Mouse (Mus musculus) hindbrain, embryonic 16.5 days (tissue): ENCODE results near the gene Aldh9a1. TPM values are rescaled to one million over a fixed set of nuclear protein-coding genes. Genes with fewer than 3 reads are reported as not detected.

Experiments used
- ATAC-seq: fragments of 200-750 bp; cut with Nextera tagmentation; 2 replicates; pipeline ENCODE4 v1.8.0; 2017; ENCODE audit warnings: moderate TSS enrichment, moderate library complexity
- H3K27ac ChIP-seq: fragments of 300-500 bp; sonication (generic); 2 replicates; pipeline ENCODE4 v1.5.1; 2014; ENCODE audit warnings: low read depth, mild to moderate bottlenecking, control low read depth, low read length, moderate library complexity
- H3K27me3 ChIP-seq: fragments of 300-500 bp; sonication (generic); replicated peaks from 2 replicates; pipeline ENCODE4 v1.6.1; 2014; ENCODE audit warnings: low read length; ENCODE audit not compliant: control insufficient read depth, insufficient read depth
- H3K36me3 ChIP-seq: fragments of 300-500 bp; sonication (generic); 2 replicates; pipeline ENCODE4 v1.6.1; 2014; ENCODE audit warnings: mild to moderate bottlenecking, low read length, moderate library complexity, mixed read lengths; ENCODE audit not compliant: control insufficient read depth, insufficient read depth
- H3K4me1 ChIP-seq: fragments of 300-500 bp; sonication (generic); 2 replicates; pipeline ENCODE4 v1.6.1; 2014; ENCODE audit warnings: low read depth, low read length; ENCODE audit not compliant: control insufficient read depth, insufficient read depth
- H3K4me2 ChIP-seq: fragments of 300-500 bp; sonication (generic); 2 replicates; pipeline ENCODE4 v1.6.1; 2014; ENCODE audit warnings: mild to moderate bottlenecking, low read length, control low read depth, moderate library complexity
- H3K4me3 ChIP-seq: fragments of 300-500 bp; sonication (generic); 2 replicates; pipeline ENCODE4 v1.5.1; 2014; ENCODE audit warnings: mild to moderate bottlenecking, low read length, control low read depth, moderate library complexity
- H3K9ac ChIP-seq: fragments of 300-500 bp; sonication (generic); 2 replicates; pipeline ENCODE4 v1.6.1; 2014; ENCODE audit warnings: low read depth, mild to moderate bottlenecking, control low read depth, low read length, moderate library complexity
- H3K9me3 ChIP-seq: fragments of 300-500 bp; sonication (generic); 2 replicates; pipeline ENCODE4 v1.6.1; 2014; ENCODE audit warnings: mild to moderate bottlenecking, low read length, moderate library complexity; ENCODE audit not compliant: control insufficient read depth
- WGBS: fragments of 180-500 bp; shearing (Covaris S2); extraction: QIAGEN DNeasy Blood & Tissue Kit; methylation state at CpG from one replicate; pipeline ENCODE4 v1.1.7; 2014; 5-methylcytosine and 5-hydroxymethylcytosine counted together
- polyA plus RNA-seq: library from polyadenylated mRNA; unstranded; fragments of >200 nt; fragmentation: Nextera tagmentation; extraction: Ambion mirVana; gene quantifications from 2 replicates; pipeline ENCODE4 v1.2.1, GENCODE M21; 2015

The Aldh9a1 gene
- polyA plus RNA-seq, 1 experiment from 2014 or later, result 43.8 TPM

DNA sequence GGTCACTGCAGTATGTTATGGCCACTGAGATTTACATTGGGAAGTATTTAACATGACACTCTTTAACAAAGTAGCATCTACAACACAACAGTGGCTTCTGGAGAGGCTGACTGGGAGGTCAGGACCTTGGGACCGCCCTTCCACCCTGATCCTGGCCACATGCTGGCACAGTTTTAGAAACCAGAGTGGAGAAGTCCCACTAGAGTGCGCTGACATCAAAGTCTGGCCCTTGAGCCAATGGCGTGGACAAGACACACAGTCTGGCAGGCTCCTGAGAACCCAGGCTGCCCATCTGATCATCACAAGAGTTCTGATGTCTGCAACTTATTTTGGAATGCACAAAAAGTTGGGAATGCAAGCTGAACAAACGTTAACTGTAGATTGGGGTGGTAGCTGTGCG lies 30.0 kb downstream of the Aldh9a1 start:
- Histone ChIP-seq H3K27ac (no peak overlapping the region), H3K4me1 (no peaks in the 10 kb centered on the region), H3K4me3 (no peak overlapping the region), H3K9ac (no peak overlapping the region), H3K4me2 (no peak overlapping the region), H3K27me3 (no peaks in the 10 kb centered on the region), H3K9me3 (no peaks in the 10 kb centered on the region), H3K36me3 (peaks cover 8% of the 10 kb centered on the region)
- no peak for ATAC-seq
- WGBS, result 72% methylated on average over 5 of the region's 5 CpGs

- ATAC-seq, result no peak
These were observed 30.4 kb downstream of the Aldh9a1 start for GRCm38 (mm10) chr1:167380223-167380622.

GRCm38 (mm10) chr1:167381050-167382015 lies 31.5 kb downstream of the Aldh9a1 start:
- no peak overlapping the region for H3K4me2 ChIP-seq
- no peak overlapping the region for H3K4me3 ChIP-seq
- no peaks in the 10 kb centered on the region for H3K9me3 ChIP-seq
- no peak overlapping the region for H3K27ac ChIP-seq
- no peaks in the 10 kb centered on the region for H3K27me3 ChIP-seq
- H3K36me3 ChIP-seq, result peaks cover 3% of the 10 kb centered on the region
- no peak for ATAC-seq
- H3K9ac ChIP-seq, result no peak overlapping the region
- H3K4me1 ChIP-seq, result no peaks in the 10 kb centered on the region
- WGBS, result 87% methylated on average over 8 of the region's 8 CpGs

More at GRCm38 (mm10) chr1:167380223-167380622, 30.4 kb downstream of the Aldh9a1 start:
- no peak overlapping the region for H3K9ac ChIP-seq
- H3K36me3 ChIP-seq, result peaks cover 8% of the 10 kb centered on the region
- no peaks in the 10 kb centered on the region for H3K9me3 ChIP-seq
- no peak overlapping the region for H3K4me2 ChIP-seq
- no peaks in the 10 kb centered on the region for H3K4me1 ChIP-seq
- H3K27me3 ChIP-seq, result no peaks in the 10 kb centered on the region
- no peak overlapping the region for H3K4me3 ChIP-seq
- H3K27ac ChIP-seq, result no peak overlapping the region
- 83% methylated on average over 2 of the region's 2 CpGs for WGBS

GRCm38 (mm10) chr1:167382316-167382715 lies 32.5 kb downstream of the Aldh9a1 start:
- Histone ChIP-seq H3K9me3 (no peaks in the 10 kb centered on the region), H3K4me2 (no peak overlapping the region), H3K27me3 (no peaks in the 10 kb centered on the region), H3K9ac (no peak overlapping the region), H3K4me1 (no peaks in the 10 kb centered on the region), H3K27ac (no peak overlapping the region), H3K4me3 (no peak overlapping the region), H3K36me3 (no peaks in the 10 kb centered on the region)
- 78% methylated on average over 7 of the region's 7 CpGs for WGBS
- no peak for ATAC-seq

GRCm38 (mm10) chr1:167382763-167383162 lies 33.0 kb downstream of the Aldh9a1 start:
- H3K36me3 ChIP-seq, result no peaks in the 10 kb centered on the region
- no peak overlapping the region for H3K4me3 ChIP-seq
- no peak for ATAC-seq
- whole genome bisulfite sequencing, result 73% methylated on average over 5 of the region's 5 CpGs
- no peak overlapping the region for H3K4me2 ChIP-seq
- no peak overlapping the region for H3K9ac ChIP-seq
- no peaks in the 10 kb centered on the region for H3K9me3 ChIP-seq
- no peak overlapping the region for H3K27ac ChIP-seq
- H3K27me3 ChIP-seq, result no peaks in the 10 kb centered on the region
- no peaks in the 10 kb centered on the region for H3K4me1 ChIP-seq

- Histone ChIP-seq H3K27me3 (no peaks in the 10 kb centered on the region), H3K9ac (no peak overlapping the region), H3K27ac (no peak overlapping the region), H3K4me2 (no peak overlapping the region), H3K4me3 (no peak overlapping the region), H3K36me3 (no peaks in the 10 kb centered on the region), H3K4me1 (no peaks in the 10 kb centered on the region), H3K9me3 (no peaks in the 10 kb centered on the region)
- WGBS, result 83% methylated on average over 5 of the region's 5 CpGs
- ATAC-seq, result no peak
These were observed 33.4 kb downstream of the Aldh9a1 start for GRCm38 (mm10) chr1:167383178-167383577.

DNA sequence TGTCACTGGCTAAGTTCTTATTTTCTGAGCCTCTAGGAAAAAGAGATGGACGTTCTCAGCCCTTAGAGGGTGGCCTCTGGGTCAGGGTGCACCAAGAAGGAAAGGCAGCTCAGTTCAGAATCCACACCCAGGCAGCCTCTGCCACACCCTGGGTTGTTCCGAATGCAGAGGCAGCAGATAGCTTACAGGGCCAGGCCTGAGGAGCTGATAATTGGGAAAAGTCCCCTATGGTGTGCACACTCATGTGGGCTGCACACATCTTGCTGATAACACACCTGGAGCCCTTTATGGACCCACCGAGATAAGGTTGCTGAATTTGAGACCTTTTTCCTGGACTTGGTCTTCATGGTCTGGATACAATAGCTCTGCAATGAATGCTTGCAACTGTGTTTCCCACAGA lies 34.4 kb downstream of the Aldh9a1 start:
- no peak overlapping the region for H3K9ac ChIP-seq
- no peaks in the 10 kb centered on the region for H3K27me3 ChIP-seq
- H3K4me2 ChIP-seq, result no peak overlapping the region
- H3K27ac ChIP-seq, result no peak overlapping the region
- no peak for ATAC-seq
- H3K4me1 ChIP-seq, result no peaks in the 10 kb centered on the region
- no peak overlapping the region for H3K4me3 ChIP-seq
- H3K9me3 ChIP-seq, result no peaks in the 10 kb centered on the region
- WGBS, result 83% methylated on average over 3 of the region's 3 CpGs
- no peaks in the 10 kb centered on the region for H3K36me3 ChIP-seq

GRCm38 (mm10) chr1:167385211-167385610 lies 35.4 kb downstream of the Aldh9a1 start:
- H3K36me3 ChIP-seq, result no peaks in the 10 kb centered on the region
- no peak for ATAC-seq
- no peak overlapping the region for H3K4me3 ChIP-seq
- no peaks in the 10 kb centered on the region for H3K9me3 ChIP-seq
- no peak overlapping the region for H3K27ac ChIP-seq
- no peak overlapping the region for H3K9ac ChIP-seq
- H3K27me3 ChIP-seq, result no peaks in the 10 kb centered on the region
- no peaks in the 10 kb centered on the region for H3K4me1 ChIP-seq
- 94% methylated on average over 2 of the region's 2 CpGs for WGBS
- H3K4me2 ChIP-seq, result no peak overlapping the region

GRCm38 (mm10) chr1:167385636-167386035 lies 35.8 kb downstream of the Aldh9a1 start:
- H3K9me3 ChIP-seq, result no peaks in the 10 kb centered on the region
- no peak overlapping the region for H3K27ac ChIP-seq
- ATAC-seq, result no peak
- H3K9ac ChIP-seq, result no peak overlapping the region
- H3K4me2 ChIP-seq, result no peak overlapping the region
- WGBS, result 80% methylated on average over 5 of the region's 5 CpGs
- no peaks in the 10 kb centered on the region for H3K27me3 ChIP-seq
- H3K4me1 ChIP-seq, result no peaks in the 10 kb centered on the region
- no peaks in the 10 kb centered on the region for H3K36me3 ChIP-seq
- H3K4me3 ChIP-seq, result no peak overlapping the region
